Mouse (Mus musculus) kidney, postnatal 36 days (tissue): Measurements from ENCODE around the gene Tex37.

ENCODE experiments used
- DNase-seq, 2 experiments: peaks; one replicate each; pipeline ENCODE4 v3.0.0; 2021 to 2022; ENCODE audit warnings: mixed read lengths in 2 of 2

The Tex37 gene

GRCm38 (mm10) chr6:70918827-70919226 lies at the start of gene Tex37:
Gene Tex37 (minus strand): TSS chr6:70918927.
- no peak for DNase-seq

GRCm38 (mm10) chr6:70968291-70968690 lies 49.6 kb upstream of the Tex37 start:
- DNase-seq = no peak

GRCm38 (mm10) chr6:70967422-70967821 lies 48.7 kb upstream of the Tex37 start:
- DNase-seq = peak in 1 of 2 experiments; percentile 32

GRCm38 (mm10) chr6:70965694-70966093 lies 47.0 kb upstream of the Tex37 start:
- no peak for DNase-seq

- no peak for DNase-seq
Measured at GRCm38 (mm10) chr6:70964116-70964830, 45.5 kb upstream of the Tex37 start.

- DNase-seq = no peak
Measured at GRCm38 (mm10) chr6:70957341-70957940, 38.7 kb upstream of the Tex37 start.

- DNase-seq = peak in 1 of 2 experiments; percentile 15
Measured at GRCm38 (mm10) chr6:70956936-70957335, 38.2 kb upstream of the Tex37 start.

GRCm38 (mm10) chr6:70956285-70956912 lies 37.7 kb upstream of the Tex37 start, which contains the start of gene Foxi3:
Gene Foxi3 (plus strand): TSS chr6:70956531.
- DNase-seq = peak; percentile 68 to 77

GRCm38 (mm10) chr6:70955841-70956240 lies 37.1 kb upstream of the Tex37 start:
- DNase-seq = no peak

- no peak for DNase-seq
Measured at GRCm38 (mm10) chr6:70955291-70955800, 36.6 kb upstream of the Tex37 start.

GRCm38 (mm10) chr6:70954040-70954439 lies 35.3 kb upstream of the Tex37 start:
- DNase-seq = peak; percentile 25 to 51

GRCm38 (mm10) chr6:70953274-70953673 lies 34.5 kb upstream of the Tex37 start:
- DNase-seq = no peak

- DNase-seq = no peak
Measured at GRCm38 (mm10) chr6:70931801-70932200, 13.1 kb upstream of the Tex37 start.

- peak; percentile 19 to 65 for DNase-seq
Measured at GRCm38 (mm10) chr6:70921274-70922074, 2.7 kb upstream of the Tex37 start.

- DNase-seq = no peak
Measured at GRCm38 (mm10) chr6:70912396-70912765, 6.3 kb downstream of the Tex37 start.

GRCm38 (mm10) chr6:70911668-70912395 lies 6.9 kb downstream of the Tex37 start:
- DNase-seq = peak; percentile 6 to 22

- no peak for DNase-seq
Measured at GRCm38 (mm10) chr6:70910285-70910684, 8.4 kb downstream of the Tex37 start.

GRCm38 (mm10) chr6:70909572-70909971 lies 9.2 kb downstream of the Tex37 start:
- no peak for DNase-seq

GRCm38 (mm10) chr6:70903689-70904088 lies 15.0 kb downstream of the Tex37 start:
- no peak for DNase-seq

GRCm38 (mm10) chr6:70899594-70900003 lies 19.1 kb downstream of the Tex37 start:
- no peak for DNase-seq

- no peak for DNase-seq
Measured at GRCm38 (mm10) chr6:70898166-70898565, 20.6 kb downstream of the Tex37 start.

- no peak for DNase-seq
Measured at GRCm38 (mm10) chr6:70887993-70888392, 30.7 kb downstream of the Tex37 start.
